Mouse (Mus musculus): ENCODE measurements around the gene Nanog. TPM values are rescaled to one million over a fixed set of nuclear protein-coding genes. Genes with fewer than 3 reads are reported as not detected.

The Nanog gene
- polyA plus RNA-seq (2014; fragmentation: Nextera tagmentation; extraction: Ambion mirVana), result 0.11 and 0.33 TPM in 2 replicates

DNA sequence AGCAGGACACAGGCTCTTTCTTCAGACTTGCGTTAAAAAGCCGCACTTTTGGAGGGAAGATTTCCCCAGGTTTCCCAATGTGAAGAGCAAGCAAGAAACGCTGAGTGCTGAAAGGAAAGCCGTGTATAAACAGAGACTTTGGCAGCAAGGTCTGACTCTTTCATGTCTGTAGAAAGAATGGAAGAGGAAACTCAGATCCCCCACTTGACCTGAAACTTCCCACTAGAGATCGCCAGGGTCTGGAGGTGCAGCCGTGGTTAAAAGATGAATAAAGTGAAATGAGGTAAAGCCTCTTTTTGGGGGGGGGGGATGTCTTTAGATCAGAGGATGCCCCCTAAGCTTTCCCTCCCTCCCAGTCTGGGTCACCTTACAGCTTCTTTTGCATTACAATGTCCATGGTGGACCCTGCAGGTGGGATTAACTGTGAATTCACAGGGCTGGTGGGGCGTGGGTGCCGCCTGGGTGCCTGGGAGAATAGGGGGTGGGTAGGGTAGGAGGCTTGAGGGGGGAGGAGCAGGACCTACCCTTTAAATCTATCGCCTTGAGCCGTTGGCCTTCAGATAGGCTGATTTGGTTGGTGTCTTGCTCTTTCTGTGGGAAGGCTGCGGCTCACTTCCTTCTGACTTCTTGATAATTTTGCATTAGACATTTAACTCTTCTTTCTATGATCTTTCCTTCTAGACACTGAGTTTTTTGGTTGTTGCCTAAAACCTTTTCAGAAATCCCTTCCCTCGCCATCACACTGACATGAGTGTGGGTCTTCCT lies at the start of gene Nanog:
Gene Nanog (plus strand): TSS at position 454 of the 765 bp plus-strand sequence.
- H3K27me3 ChIP-seq (replicated peaks; ENCODE audit: control insufficient read depth, insufficient read depth, low read length), result 0 out of 2 replicates have a peak, but pooled peaks cover 3% of the 10 kb centered on the region
- ATAC-seq (ENCODE audit: low read depth), result no peak
- H3K36me3 ChIP-seq (ENCODE audit: control insufficient read depth, insufficient read depth, low read length), result no peaks in the 10 kb centered on the region
- H3K4me2 ChIP-seq (ENCODE audit: low read depth, low read length), result no peak within 1 kb of the TSS
- peaks cover 12% of the 10 kb centered on the region for H3K4me1 ChIP-seq (ENCODE audit: control insufficient read depth, insufficient read depth, low read length)
- 17% methylated on average over 12 of the region's 12 CpGs for WGBS
- no peak within 1 kb of the TSS for H3K27ac ChIP-seq (replicated peaks; ENCODE audit: low read depth, low read length)
- no peak within 1 kb of the TSS for H3K9ac ChIP-seq (ENCODE audit: low read depth, low read length)
- H3K9me3 ChIP-seq (ENCODE audit: control insufficient read depth, low read length), result no peaks in the 10 kb centered on the region
- DNase-seq (ENCODE audit: low spot score), result peak; percentile 43
- no peak within 1 kb of the TSS for H3K4me3 ChIP-seq (ENCODE audit: low read depth, low read length)

DNA sequence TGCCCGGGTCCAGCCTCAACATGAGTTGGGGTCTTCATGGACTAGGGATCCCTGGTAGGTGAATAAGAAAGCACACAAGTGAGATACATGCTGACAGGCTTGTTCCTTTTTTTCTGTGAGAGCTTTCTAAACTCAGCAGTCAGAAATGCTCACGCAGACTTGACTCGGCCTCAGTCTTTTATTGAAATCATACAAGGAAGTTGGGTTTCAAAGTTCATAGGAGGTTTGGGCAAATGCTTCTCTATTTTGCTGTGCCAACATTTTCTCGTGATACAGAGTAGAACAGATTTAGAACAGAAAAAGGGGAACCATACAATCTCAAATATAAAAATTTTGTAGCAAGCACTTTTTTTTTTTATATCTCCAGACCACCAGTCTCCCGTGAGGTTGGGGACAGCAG lies 49.7 kb upstream of the Nanog start:
- H3K27me3 ChIP-seq (replicated peaks; ENCODE audit: control insufficient read depth, insufficient read depth, low read length), result no peaks in the 10 kb centered on the region
- DNase-seq (ENCODE audit: low spot score) (no peak), ATAC-seq (ENCODE audit: low read depth) (no peak)
- no peak overlapping the region for H3K4me3 ChIP-seq (ENCODE audit: low read depth, low read length)
- no peak overlapping the region for H3K4me2 ChIP-seq (ENCODE audit: low read depth, low read length)
- no peaks in the 10 kb centered on the region for H3K4me1 ChIP-seq (ENCODE audit: control insufficient read depth, insufficient read depth, low read length)
- H3K9me3 ChIP-seq (ENCODE audit: control insufficient read depth, low read length), result no peaks in the 10 kb centered on the region
- no peak overlapping the region for H3K9ac ChIP-seq (ENCODE audit: low read depth, low read length)
- H3K36me3 ChIP-seq (ENCODE audit: control insufficient read depth, insufficient read depth, low read length), result no peaks in the 10 kb centered on the region
- WGBS, result 81% methylated on average over 5 of the region's 5 CpGs
- H3K27ac ChIP-seq (replicated peaks; ENCODE audit: low read depth, low read length), result no peak overlapping the region

DNA sequence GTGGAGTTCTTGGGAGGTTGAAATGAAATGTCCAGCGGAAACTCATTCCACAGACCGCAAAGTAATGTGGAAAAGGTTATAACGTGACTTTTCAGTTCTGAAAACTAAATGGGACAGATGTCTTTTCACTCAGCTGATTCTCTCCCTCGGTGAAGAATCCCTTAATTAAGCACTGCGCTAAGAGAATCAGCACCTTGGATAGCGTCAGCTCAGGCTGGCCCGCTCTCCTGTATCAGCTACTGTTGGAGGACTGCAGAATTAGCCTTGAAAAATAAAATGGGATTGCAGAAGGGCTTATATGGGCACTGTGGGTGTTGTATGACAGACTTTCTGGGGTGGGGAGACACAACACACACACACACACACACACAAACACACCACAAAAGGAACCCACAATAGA lies 47.7 kb upstream of the Nanog start:
- Histone ChIP-seq H3K27me3 (replicated peaks; ENCODE audit: control insufficient read depth, insufficient read depth, low read length) (peaks cover 9% of the 10 kb centered on the region; the same call in 1 of the 2 replicates), H3K4me2 (ENCODE audit: low read depth, low read length) (no peak overlapping the region), H3K4me3 (ENCODE audit: low read depth, low read length) (no peak overlapping the region), H3K9me3 (ENCODE audit: control insufficient read depth, low read length) (no peaks in the 10 kb centered on the region), H3K4me1 (ENCODE audit: control insufficient read depth, insufficient read depth, low read length) (no peaks in the 10 kb centered on the region), H3K9ac (ENCODE audit: low read depth, low read length) (no peak overlapping the region), H3K36me3 (ENCODE audit: control insufficient read depth, insufficient read depth, low read length) (no peaks in the 10 kb centered on the region), H3K27ac (replicated peaks; ENCODE audit: low read depth, low read length) (no peak overlapping the region)
- no peak for ATAC-seq (ENCODE audit: low read depth)
- DNase-seq (ENCODE audit: low spot score), result peak; percentile 79
- 14% methylated on average over 7 of the region's 7 CpGs for WGBS

DNA sequence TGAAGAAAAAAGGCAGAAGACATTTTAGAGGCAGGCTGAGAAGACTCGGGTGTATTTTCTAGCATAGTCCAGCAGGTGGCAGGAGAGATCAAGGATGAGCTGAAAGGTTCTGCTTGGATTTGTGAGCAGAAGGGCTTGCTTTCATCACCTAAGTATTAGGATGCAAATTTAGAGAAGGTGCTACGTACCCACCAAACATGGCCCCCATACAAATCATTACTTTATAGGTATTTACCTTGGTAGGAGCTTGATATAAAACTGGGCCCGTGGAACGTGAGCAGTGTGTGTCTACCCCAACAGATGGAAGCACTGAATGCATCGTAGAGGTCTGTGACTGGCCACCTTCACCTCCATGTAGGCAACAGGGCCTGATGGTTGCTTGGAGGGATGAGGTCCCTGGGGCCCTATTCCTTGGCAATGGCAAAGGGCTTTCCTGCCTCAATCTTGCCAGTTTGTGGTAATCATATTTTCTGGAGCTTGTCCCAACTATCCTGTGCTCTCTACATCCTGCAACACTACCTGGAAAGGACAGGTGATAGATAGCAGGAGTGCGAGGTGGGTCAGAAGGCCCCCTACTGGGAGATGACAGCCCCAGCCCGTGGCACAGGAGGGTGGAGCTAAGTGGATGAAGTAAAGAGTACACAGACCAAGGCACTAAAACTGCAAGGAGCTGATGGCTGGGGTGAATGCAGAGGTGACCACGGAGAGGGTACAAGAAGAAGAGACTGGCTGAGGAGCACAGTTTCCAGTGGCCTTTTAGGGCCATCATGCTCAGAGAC lies 46.5 kb upstream of the Nanog start:
- no peaks in the 10 kb centered on the region for H3K9me3 ChIP-seq (ENCODE audit: control insufficient read depth, low read length)
- no peak for ATAC-seq (ENCODE audit: low read depth)
- no peak overlapping the region for H3K27ac ChIP-seq (replicated peaks; ENCODE audit: low read depth, low read length)
- no peak overlapping the region for H3K9ac ChIP-seq (ENCODE audit: low read depth, low read length)
- WGBS, result 40% methylated on average over 8 of the region's 8 CpGs
- DNase-seq (ENCODE audit: low spot score), result peak; percentile 33
- no peaks in the 10 kb centered on the region for H3K36me3 ChIP-seq (ENCODE audit: control insufficient read depth, insufficient read depth, low read length)
- no peaks in the 10 kb centered on the region for H3K4me1 ChIP-seq (ENCODE audit: control insufficient read depth, insufficient read depth, low read length)
- H3K4me3 ChIP-seq (ENCODE audit: low read depth, low read length), result no peak overlapping the region
- H3K4me2 ChIP-seq (ENCODE audit: low read depth, low read length), result no peak overlapping the region
- H3K27me3 ChIP-seq (replicated peaks; ENCODE audit: control insufficient read depth, insufficient read depth, low read length), result peaks cover 12% of the 10 kb centered on the region; the same call in 1 of the 2 replicates

DNA sequence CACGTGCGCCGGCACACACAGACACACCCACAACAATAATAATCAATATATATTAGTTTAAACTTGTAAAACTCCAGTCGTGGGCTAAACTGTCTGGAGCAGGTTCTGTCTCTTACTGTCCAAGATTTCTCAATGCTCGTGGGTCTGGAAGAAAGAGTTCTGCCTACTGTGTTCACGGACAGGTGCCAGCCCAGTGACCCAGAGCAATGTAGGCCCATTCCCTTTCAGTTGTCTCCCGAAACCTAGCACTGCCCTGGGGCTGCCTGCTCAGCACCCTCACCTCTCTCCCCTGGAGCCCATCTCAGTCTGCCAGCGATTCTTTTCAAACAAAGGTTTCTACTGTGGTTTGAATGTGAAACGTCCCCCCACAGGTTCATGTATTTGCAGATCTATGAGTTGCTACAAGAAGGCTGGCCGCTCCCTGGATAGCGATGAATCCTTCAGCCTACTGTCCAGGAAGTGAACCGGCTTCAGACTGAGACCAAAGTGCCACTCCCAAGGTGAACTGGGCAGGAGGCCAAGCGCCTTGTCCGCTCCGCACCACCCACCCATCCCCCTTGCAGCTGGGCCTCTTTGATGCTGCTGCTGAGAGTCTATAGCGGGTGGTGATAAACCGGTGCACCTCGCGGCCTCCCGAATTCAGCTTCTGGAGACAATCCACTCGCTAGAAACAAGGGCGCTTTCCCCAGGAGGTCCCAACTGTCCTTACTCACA lies 44.6 kb upstream of the Nanog start:
- Histone ChIP-seq H3K4me1 (ENCODE audit: control insufficient read depth, insufficient read depth, low read length) (no peaks in the 10 kb centered on the region), H3K27me3 (replicated peaks; ENCODE audit: control insufficient read depth, insufficient read depth, low read length) (peaks cover 12% of the 10 kb centered on the region; the same call in 1 of the 2 replicates), H3K4me2 (ENCODE audit: low read depth, low read length) (no peak overlapping the region), H3K9me3 (ENCODE audit: control insufficient read depth, low read length) (no peaks in the 10 kb centered on the region), H3K9ac (ENCODE audit: low read depth, low read length) (no peak overlapping the region), H3K27ac (replicated peaks; ENCODE audit: low read depth, low read length) (no peak overlapping the region), H3K36me3 (ENCODE audit: control insufficient read depth, insufficient read depth, low read length) (no peaks in the 10 kb centered on the region), H3K4me3 (ENCODE audit: low read depth, low read length) (no peak overlapping the region)
- 43% methylated on average over 17 of the region's 22 CpGs for WGBS
- DNase-seq (ENCODE audit: low spot score), result no peak
- ATAC-seq (ENCODE audit: low read depth), result no peak

DNA sequence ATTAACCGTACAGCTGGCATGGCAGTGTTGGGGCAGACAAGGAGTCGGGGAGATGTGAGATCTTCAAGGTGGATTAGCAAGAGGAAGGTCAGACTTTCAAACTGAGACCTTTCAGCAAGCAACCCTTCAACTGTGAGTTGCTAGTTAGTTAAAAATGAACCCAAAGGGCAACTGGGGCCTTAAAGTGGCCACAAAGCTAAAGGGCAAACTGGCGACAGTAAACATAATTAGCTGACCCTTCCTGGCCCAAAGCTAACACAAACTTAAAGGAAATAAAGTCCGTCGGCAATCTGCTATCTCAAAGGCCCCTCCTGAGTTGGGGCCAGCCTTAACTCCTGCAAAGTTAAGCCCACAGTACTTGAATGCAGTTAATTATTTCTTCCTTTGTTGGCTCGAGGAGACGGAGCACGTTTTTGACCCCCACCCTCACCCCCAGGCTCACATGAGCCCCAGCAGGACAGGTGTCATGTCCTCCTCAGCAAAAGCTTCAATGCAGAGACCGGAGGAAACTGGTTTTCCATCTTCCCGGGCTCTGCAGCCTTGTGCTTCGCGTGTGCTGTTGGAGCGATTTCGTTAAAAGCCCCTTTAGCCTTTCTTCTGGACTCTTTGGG lies 43.6 kb upstream of the Nanog start:
- Histone ChIP-seq H3K27ac (replicated peaks; ENCODE audit: low read depth, low read length) (no peak overlapping the region), H3K36me3 (ENCODE audit: control insufficient read depth, insufficient read depth, low read length) (no peaks in the 10 kb centered on the region), H3K4me2 (ENCODE audit: low read depth, low read length) (no peak overlapping the region), H3K9me3 (ENCODE audit: control insufficient read depth, low read length) (no peaks in the 10 kb centered on the region), H3K4me3 (ENCODE audit: low read depth, low read length) (no peak overlapping the region), H3K9ac (ENCODE audit: low read depth, low read length) (no peak overlapping the region), H3K4me1 (ENCODE audit: control insufficient read depth, insufficient read depth, low read length) (no peaks in the 10 kb centered on the region), H3K27me3 (replicated peaks; ENCODE audit: control insufficient read depth, insufficient read depth, low read length) (peaks cover 12% of the 10 kb centered on the region; the same call in 1 of the 2 replicates)
- 32% methylated on average over 14 of the region's 14 CpGs for WGBS
- DNase-seq (ENCODE audit: low spot score), result no peak
- ATAC-seq (ENCODE audit: low read depth), result no peak

DNA sequence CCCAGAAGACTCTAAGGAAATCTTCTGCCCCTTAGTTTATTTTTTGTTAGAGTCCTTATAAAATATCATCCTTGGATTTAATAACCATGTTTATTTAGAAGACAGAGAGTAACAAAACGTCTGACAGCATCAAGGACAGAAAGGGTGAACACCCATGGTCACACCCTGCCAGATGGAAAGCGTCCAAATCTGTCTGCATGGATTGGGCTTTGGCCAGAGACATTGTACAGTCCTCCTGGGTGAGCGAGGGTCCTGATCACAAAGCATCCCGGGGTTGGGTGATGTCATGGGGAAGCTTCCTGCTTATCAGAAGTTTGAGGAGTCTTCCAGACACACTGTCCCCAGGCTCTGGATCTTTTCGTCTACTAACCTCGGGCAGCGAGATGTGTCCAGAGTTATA lies 41.4 kb upstream of the Nanog start:
- DNase-seq (ENCODE audit: low spot score), result no peak
- ATAC-seq (ENCODE audit: low read depth), result no peak

DNA sequence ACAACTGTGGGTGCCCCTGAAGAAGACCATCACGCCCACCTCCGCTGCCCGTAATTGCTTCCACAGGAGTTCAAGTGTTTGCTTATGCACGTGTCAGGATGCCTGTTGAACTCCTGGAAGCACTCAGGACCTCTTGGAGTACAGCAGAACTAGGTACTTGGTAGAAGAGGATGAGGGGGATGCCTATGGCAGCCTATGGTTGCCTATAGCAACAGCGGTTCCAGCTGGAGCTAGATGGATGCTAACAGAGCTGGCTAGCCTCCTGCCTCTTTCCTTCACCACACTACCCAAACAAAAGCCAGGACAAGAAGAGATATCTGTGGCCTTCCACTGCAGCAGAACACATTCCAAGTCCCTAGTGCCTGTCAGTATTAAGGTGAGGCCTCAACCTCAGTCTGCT lies 39.6 kb upstream of the Nanog start:
- Histone ChIP-seq H3K36me3 (ENCODE audit: control insufficient read depth, insufficient read depth, low read length) (no peaks in the 10 kb centered on the region), H3K27ac (replicated peaks; ENCODE audit: low read depth, low read length) (no peak overlapping the region), H3K9ac (ENCODE audit: low read depth, low read length) (no peak overlapping the region), H3K27me3 (replicated peaks; ENCODE audit: control insufficient read depth, insufficient read depth, low read length) (peaks cover 12% of the 10 kb centered on the region; the same call in 1 of the 2 replicates), H3K4me1 (ENCODE audit: control insufficient read depth, insufficient read depth, low read length) (no peaks in the 10 kb centered on the region), H3K9me3 (ENCODE audit: control insufficient read depth, low read length) (no peaks in the 10 kb centered on the region), H3K4me2 (ENCODE audit: low read depth, low read length) (no peak overlapping the region), H3K4me3 (ENCODE audit: low read depth, low read length) (no peak overlapping the region)
- WGBS, result 68% methylated on average over 5 of the region's 5 CpGs
- DNase-seq (ENCODE audit: low spot score), result no peak
- no peak for ATAC-seq (ENCODE audit: low read depth)

More for the DNA sequence above, 41.4 kb upstream of the Nanog start:
- no peaks in the 10 kb centered on the region for H3K36me3 ChIP-seq (ENCODE audit: control insufficient read depth, insufficient read depth, low read length)
- H3K27ac ChIP-seq (replicated peaks; ENCODE audit: low read depth, low read length), result no peak overlapping the region
- no peaks in the 10 kb centered on the region for H3K9me3 ChIP-seq (ENCODE audit: control insufficient read depth, low read length)
- peaks cover 12% of the 10 kb centered on the region; the same call in 1 of the 2 replicates for H3K27me3 ChIP-seq (replicated peaks; ENCODE audit: control insufficient read depth, insufficient read depth, low read length)
- no peak overlapping the region for H3K9ac ChIP-seq (ENCODE audit: low read depth, low read length)
- 71% methylated on average over 7 of the region's 7 CpGs for WGBS
- H3K4me1 ChIP-seq (ENCODE audit: control insufficient read depth, insufficient read depth, low read length), result no peaks in the 10 kb centered on the region
- no peak overlapping the region for H3K4me3 ChIP-seq (ENCODE audit: low read depth, low read length)
- no peak overlapping the region for H3K4me2 ChIP-seq (ENCODE audit: low read depth, low read length)
